Mouse (Mus musculus) spleen, postnatal 0 days (tissue): ENCODE results near the gene Rnf43. TPM values are rescaled to one million over a fixed set of nuclear protein-coding genes. Genes with fewer than 3 reads are reported as not detected.

Experiments
- microRNA counts: library from miRNA; unstranded; fragments of <30 nt; microRNA quantifications from one replicate; lab custom pipeline; 2015
- polyA plus RNA-seq: library from polyadenylated mRNA; unstranded; fragments of >200 nt; fragmentation: Nextera tagmentation; extraction: Ambion mirVana; gene quantifications from 2 replicates; pipeline ENCODE4 v1.2.1, GENCODE M21; 2015

The Rnf43 gene
- 2.3 and 3.2 TPM in 2 replicates for polyA plus RNA-seq

DNA sequence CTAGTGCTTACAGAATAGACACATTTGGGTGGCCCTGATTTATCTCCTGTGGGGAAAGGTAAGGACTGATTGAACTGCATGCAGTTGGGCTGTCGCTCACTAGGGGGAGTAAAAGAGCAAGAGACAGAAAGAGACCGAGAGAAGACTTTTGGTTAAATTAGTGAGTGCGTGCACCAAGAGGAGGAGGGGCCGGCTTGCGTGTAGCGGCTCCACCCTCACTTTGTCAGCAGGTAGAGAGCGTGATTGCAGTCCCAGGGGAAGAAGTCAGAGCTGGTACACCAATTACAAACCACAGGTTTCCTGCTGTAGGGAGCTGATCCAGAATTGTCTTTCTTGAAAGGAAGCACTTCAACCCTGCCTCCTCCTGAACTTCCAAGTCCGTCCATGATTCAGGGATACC is at the start of gene Rnf43:
Gene Rnf43 (plus strand): TSS at position 316 of the 400 bp plus-strand sequence.

DNA sequence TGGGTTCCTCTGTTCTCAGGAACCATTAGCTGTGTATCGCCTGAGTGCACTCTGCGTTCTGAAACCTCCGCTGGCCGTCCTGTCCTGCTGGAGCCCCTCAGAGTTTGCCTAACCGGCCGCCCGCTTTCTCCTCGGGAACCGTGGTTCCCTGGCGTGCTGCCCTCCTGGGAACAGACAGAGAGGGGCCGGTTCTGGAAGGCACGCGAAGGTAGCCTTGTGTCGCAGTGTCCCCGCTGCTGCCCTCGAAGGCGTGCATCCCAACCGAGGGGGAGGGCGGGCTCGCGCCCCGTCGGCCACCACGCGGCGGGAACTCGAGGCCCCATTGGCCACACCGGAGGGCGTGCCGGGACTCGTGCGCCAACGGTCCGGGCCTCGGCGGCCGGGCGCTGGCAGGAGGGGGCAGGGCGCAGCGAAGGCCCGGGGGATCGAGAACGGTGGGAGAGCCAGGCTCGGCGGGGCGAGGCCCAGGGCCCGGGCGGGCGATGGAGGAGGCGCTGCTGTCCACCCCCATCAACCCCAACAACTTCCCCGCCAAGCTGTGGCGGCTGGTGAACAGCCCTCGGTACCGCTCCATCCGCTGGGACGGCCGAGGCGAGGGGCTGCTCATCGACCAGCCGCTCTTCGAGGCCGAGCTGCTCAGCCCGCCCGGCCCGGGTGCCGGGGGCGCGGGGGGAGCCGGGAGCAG is 45.6 kb upstream of the Rnf43 start, which contains the start of gene Hsf5:
Gene Hsf5 (plus strand): TSS at position 375 of the 685 bp plus-strand sequence.

DNA sequence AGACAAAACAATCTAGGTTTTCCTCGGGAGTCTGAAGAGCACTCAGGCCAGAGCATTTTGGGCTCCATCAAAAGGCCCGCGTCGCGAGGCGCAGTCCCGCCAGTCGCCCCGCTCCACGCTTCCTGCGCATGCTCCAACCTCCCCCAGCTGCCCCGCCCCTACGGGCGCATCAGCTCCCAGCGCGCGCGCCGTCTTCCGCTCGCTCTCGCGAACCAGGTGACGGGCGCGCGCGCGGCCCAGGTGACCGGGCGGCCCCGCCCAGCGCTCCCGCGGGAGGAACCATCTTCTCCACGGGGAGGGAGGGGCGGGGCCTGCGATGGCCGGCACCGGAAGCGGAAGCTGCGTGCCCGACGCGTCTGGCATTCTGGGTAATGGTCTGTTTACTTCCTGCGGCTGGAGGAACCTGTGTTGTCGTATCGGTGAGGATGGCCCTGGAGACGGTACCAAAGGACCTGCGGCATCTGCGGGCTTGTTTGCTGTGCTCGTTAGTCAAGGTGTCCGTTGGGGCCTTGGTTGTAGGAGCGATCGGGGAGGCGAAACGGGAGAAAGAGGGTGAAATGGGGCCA is 74.7 kb downstream of the Rnf43 start, which contains the start of gene Supt4a:
Gene Supt4a (plus strand): TSS at position 378 of the 566 bp plus-strand sequence.

DNA sequence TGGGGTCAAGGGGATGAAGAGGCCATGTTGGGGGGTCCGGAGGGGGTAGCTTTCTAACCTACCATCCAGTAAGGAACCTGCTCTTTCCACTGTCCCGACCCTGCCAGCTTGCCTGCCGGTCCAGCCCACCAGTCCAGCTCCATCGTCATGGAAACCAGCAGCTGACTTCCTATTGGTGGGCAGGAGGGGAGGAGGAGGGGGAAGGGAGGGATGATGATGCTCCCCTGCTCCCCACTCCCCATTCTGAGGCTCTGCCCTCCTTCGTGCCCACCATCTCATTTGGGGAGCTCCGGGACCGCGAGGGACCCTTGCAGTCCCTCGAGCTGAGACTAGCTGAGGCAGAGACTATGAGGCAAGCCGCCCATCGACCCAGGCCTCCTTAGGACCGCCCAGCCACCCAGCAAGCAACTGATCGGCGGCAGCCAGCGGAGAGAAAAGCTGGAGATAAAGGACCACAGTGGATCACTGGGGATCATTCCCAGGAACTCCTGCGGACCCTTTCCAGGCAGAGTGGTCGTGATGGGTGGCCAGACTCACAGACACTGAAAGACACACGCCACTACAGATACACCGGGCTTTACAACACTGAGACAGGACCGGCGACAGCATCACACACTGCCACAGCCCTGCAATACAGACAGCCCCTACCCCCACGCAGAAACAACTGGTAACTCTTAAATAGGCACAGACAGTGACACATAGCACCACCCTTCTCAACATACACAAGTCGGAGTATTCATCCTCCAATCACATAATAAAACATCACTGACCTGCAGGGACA is 98.0 kb downstream of the Rnf43 start, which contains the start of gene Tspoap1:
Gene Tspoap1 (plus strand): TSS at position 241 of the 781 bp plus-strand sequence.

MicroRNA genes within 50 kb of the gene (microRNA counts, 519-probe panel; counts per million panel counts)
- microRNA mmu-miR-142-3p (lab: Ali Mortazavi, UCI) (10,973 counts per million, percentile 99 among the panel's probes with 10 or more counts), microRNA mmu-miR-142-5p (lab: Ali Mortazavi, UCI) (3,030 counts per million, percentile 6 among the panel's probes with 10 or more counts)

Other genes starting within 250 kb of the Rnf43 start
- not detected in 2 replicates for gene Gm11492, start 96.1 kb upstream of the Rnf43 start, polyA plus RNA-seq
- 53.8 and 70.3 TPM in 2 replicates for gene Sept4, start 93.8 kb upstream of the Rnf43 start, polyA plus RNA-seq
- 6.6 and 8.5 TPM in 2 replicates for gene Mtmr4, start 70.6 kb upstream of the Rnf43 start, polyA plus RNA-seq
- 0.06 TPM in 2 replicates for gene Hsf5, start 45.6 kb upstream of the Rnf43 start, polyA plus RNA-seq
- 228 and 242 TPM in 2 replicates for gene Supt4a, start 74.8 kb downstream of the Rnf43 start, polyA plus RNA-seq
- gene Tspoap1, start 97.8 kb downstream of the Rnf43 start, polyA plus RNA-seq = 2.9 and 4.3 TPM in 2 replicates
- gene Mpo, start 130.9 kb downstream of the Rnf43 start, polyA plus RNA-seq = 390 and 539 TPM in 2 replicates
- gene Lpo, start 165.6 kb downstream of the Rnf43 start, polyA plus RNA-seq = not detected in 2 replicates
- 2.8 and 3.3 TPM in 2 replicates for gene Mks1, start 190.5 kb downstream of the Rnf43 start, polyA plus RNA-seq
- gene Epx, start 212.8 kb downstream of the Rnf43 start, polyA plus RNA-seq = 0.14 and 0.39 TPM in 2 replicates
- not detected in 2 replicates for gene Olfr462, start 229.5 kb downstream of the Rnf43 start, polyA plus RNA-seq
- not detected in 2 replicates for gene Olfr463, start 234.7 kb downstream of the Rnf43 start, polyA plus RNA-seq